Mouse (Mus musculus): ENCODE data around the gene Rpia. TPM values are rescaled to one million over a fixed set of nuclear protein-coding genes. Genes with fewer than 3 reads are reported as not detected.

The Rpia gene
- polyA plus RNA-seq, 1 experiment from 2014 or later = 1.4 TPM

GRCm38 (mm10) chr6:70747702-70748101 is 44.3 kb downstream of the Rpia start:
- H3K36me3 ChIP-seq = no peaks in the 10 kb centered on the region
- no peaks in the 10 kb centered on the region for H3K27me3 ChIP-seq
- no peaks in the 10 kb centered on the region for H3K4me1 ChIP-seq (replicated peaks)
- ATAC-seq (replicated peaks; ENCODE audit: insufficient number of reproducible peaks, insufficient read depth, low FRiP score, low read depth) = no peak
- no peaks in the 10 kb centered on the region for H3K9me3 ChIP-seq (replicated peaks)
- H3K4me2 ChIP-seq = no peak overlapping the region
- no peak overlapping the region for H3K27ac ChIP-seq
- 90% methylated on average over 5 of the region's 5 CpGs for WGBS
- H3K4me3 ChIP-seq = no peak overlapping the region
- H3K9ac ChIP-seq = no peak overlapping the region

GRCm38 (mm10) chr6:70743902-70744301 is 48.1 kb downstream of the Rpia start:
- Histone ChIP-seq H3K36me3 (no peaks in the 10 kb centered on the region), H3K9ac (no peak overlapping the region), H3K9me3 (replicated peaks) (no peaks in the 10 kb centered on the region), H3K4me1 (replicated peaks) (no peaks in the 10 kb centered on the region), H3K4me2 (no peak overlapping the region), H3K4me3 (no peak overlapping the region), H3K27me3 (no peaks in the 10 kb centered on the region), H3K27ac (no peak overlapping the region)
- no peak for ATAC-seq (replicated peaks; ENCODE audit: insufficient number of reproducible peaks, insufficient read depth, low FRiP score, low read depth)
- WGBS = 73% methylated on average over 5 of the region's 5 CpGs

- H3K4me2 ChIP-seq = no peak overlapping the region
- H3K27me3 ChIP-seq = no peaks in the 10 kb centered on the region
- H3K4me1 ChIP-seq (replicated peaks) = no peaks in the 10 kb centered on the region
- H3K36me3 ChIP-seq = no peaks in the 10 kb centered on the region
- WGBS = 83% methylated on average over 4 of the region's 4 CpGs
- no peak overlapping the region for H3K9ac ChIP-seq
- H3K27ac ChIP-seq = no peak overlapping the region
- H3K4me3 ChIP-seq = no peak overlapping the region
- no peak for ATAC-seq (replicated peaks; ENCODE audit: insufficient number of reproducible peaks, insufficient read depth, low FRiP score, low read depth)
- no peaks in the 10 kb centered on the region for H3K9me3 ChIP-seq (replicated peaks)
These were observed 49.2 kb downstream of the Rpia start for GRCm38 (mm10) chr6:70742833-70743232.

- Histone ChIP-seq H3K27ac (no peak overlapping the region), H3K9me3 (replicated peaks) (no peaks in the 10 kb centered on the region), H3K4me3 (no peak overlapping the region), H3K9ac (no peak overlapping the region), H3K27me3 (no peaks in the 10 kb centered on the region), H3K36me3 (no peaks in the 10 kb centered on the region), H3K4me1 (replicated peaks) (no peaks in the 10 kb centered on the region), H3K4me2 (no peak overlapping the region)
- no peak for ATAC-seq (replicated peaks; ENCODE audit: insufficient number of reproducible peaks, insufficient read depth, low FRiP score, low read depth)
These were observed 51.5 kb downstream of the Rpia start for GRCm38 (mm10) chr6:70740535-70740934.

- Histone ChIP-seq H3K4me1 (replicated peaks) (no peaks in the 10 kb centered on the region), H3K27ac (no peak overlapping the region), H3K9ac (no peak overlapping the region), H3K27me3 (no peaks in the 10 kb centered on the region), H3K36me3 (no peaks in the 10 kb centered on the region), H3K9me3 (replicated peaks) (no peaks in the 10 kb centered on the region), H3K4me3 (no peak overlapping the region), H3K4me2 (no peak overlapping the region)
- WGBS = 57% methylated on average over 1 of the region's 1 CpGs
- no peak for ATAC-seq (replicated peaks; ENCODE audit: insufficient number of reproducible peaks, insufficient read depth, low FRiP score, low read depth)
These were observed 52.6 kb downstream of the Rpia start for GRCm38 (mm10) chr6:70739456-70739855.

- no peak overlapping the region for H3K4me2 ChIP-seq
- no peaks in the 10 kb centered on the region for H3K4me1 ChIP-seq (replicated peaks)
- ATAC-seq (replicated peaks; ENCODE audit: insufficient number of reproducible peaks, insufficient read depth, low FRiP score, low read depth) = no peak
- H3K27ac ChIP-seq = no peak overlapping the region
- H3K4me3 ChIP-seq = no peak overlapping the region
- no peaks in the 10 kb centered on the region for H3K36me3 ChIP-seq
- H3K9ac ChIP-seq = no peak overlapping the region
- 82% methylated on average over 2 of the region's 2 CpGs for WGBS
- H3K9me3 ChIP-seq (replicated peaks) = no peaks in the 10 kb centered on the region
- no peaks in the 10 kb centered on the region for H3K27me3 ChIP-seq
These were observed 56.5 kb downstream of the Rpia start for GRCm38 (mm10) chr6:70735528-70735927.

- no peak for ATAC-seq (replicated peaks; ENCODE audit: insufficient number of reproducible peaks, insufficient read depth, low FRiP score, low read depth)
- Histone ChIP-seq H3K9ac (no peak overlapping the region), H3K4me3 (no peak overlapping the region), H3K9me3 (replicated peaks) (no peaks in the 10 kb centered on the region), H3K36me3 (no peaks in the 10 kb centered on the region), H3K27ac (no peak overlapping the region), H3K27me3 (no peaks in the 10 kb centered on the region), H3K4me1 (replicated peaks) (no peaks in the 10 kb centered on the region), H3K4me2 (no peak overlapping the region)
These were observed 61.2 kb downstream of the Rpia start for GRCm38 (mm10) chr6:70730828-70731227.

GRCm38 (mm10) chr6:70729125-70729524 is 62.9 kb downstream of the Rpia start:
- Histone ChIP-seq H3K4me1 (replicated peaks) (no peaks in the 10 kb centered on the region), H3K27ac (no peak overlapping the region), H3K4me2 (no peak overlapping the region), H3K4me3 (no peak overlapping the region), H3K27me3 (no peaks in the 10 kb centered on the region), H3K9ac (no peak overlapping the region), H3K9me3 (replicated peaks) (no peaks in the 10 kb centered on the region), H3K36me3 (no peaks in the 10 kb centered on the region)
- 90% methylated on average over 1 of the region's 1 CpGs for WGBS
- no peak for ATAC-seq (replicated peaks; ENCODE audit: insufficient number of reproducible peaks, insufficient read depth, low FRiP score, low read depth)

- no peaks in the 10 kb centered on the region for H3K27me3 ChIP-seq
- WGBS = 61% methylated on average over 4 of the region's 4 CpGs
- H3K4me1 ChIP-seq (replicated peaks) = no peaks in the 10 kb centered on the region
- no peak for ATAC-seq (replicated peaks; ENCODE audit: insufficient number of reproducible peaks, insufficient read depth, low FRiP score, low read depth)
- H3K27ac ChIP-seq = no peak overlapping the region
- H3K4me3 ChIP-seq = no peak overlapping the region
- H3K9me3 ChIP-seq (replicated peaks) = no peaks in the 10 kb centered on the region
- no peak overlapping the region for H3K9ac ChIP-seq
- H3K36me3 ChIP-seq = no peaks in the 10 kb centered on the region
- no peak overlapping the region for H3K4me2 ChIP-seq
These were observed 64.8 kb downstream of the Rpia start for GRCm38 (mm10) chr6:70727094-70727721.

- H3K4me1 ChIP-seq (replicated peaks) = no peaks in the 10 kb centered on the region
- H3K36me3 ChIP-seq = no peaks in the 10 kb centered on the region
- no peak overlapping the region for H3K4me2 ChIP-seq
- H3K4me3 ChIP-seq = no peak overlapping the region
- no peak for ATAC-seq (replicated peaks; ENCODE audit: insufficient number of reproducible peaks, insufficient read depth, low FRiP score, low read depth)
- no peaks in the 10 kb centered on the region for H3K9me3 ChIP-seq (replicated peaks)
- no peak overlapping the region for H3K27ac ChIP-seq
- H3K9ac ChIP-seq = no peak overlapping the region
- 48% methylated on average over 2 of the region's 2 CpGs for WGBS
- no peaks in the 10 kb centered on the region for H3K27me3 ChIP-seq
These were observed 66.4 kb downstream of the Rpia start for GRCm38 (mm10) chr6:70725639-70726038.

- H3K27ac ChIP-seq = no peak overlapping the region
- H3K27me3 ChIP-seq = no peaks in the 10 kb centered on the region
- no peak for ATAC-seq (replicated peaks; ENCODE audit: insufficient number of reproducible peaks, insufficient read depth, low FRiP score, low read depth)
- H3K4me1 ChIP-seq (replicated peaks) = no peaks in the 10 kb centered on the region
- no peaks in the 10 kb centered on the region for H3K9me3 ChIP-seq (replicated peaks)
- no peaks in the 10 kb centered on the region for H3K36me3 ChIP-seq
- H3K9ac ChIP-seq = no peak overlapping the region
- no peak overlapping the region for H3K4me3 ChIP-seq
- 88% methylated on average over 13 of the region's 13 CpGs for WGBS
- no peak overlapping the region for H3K4me2 ChIP-seq
These were observed 67.3 kb downstream of the Rpia start for GRCm38 (mm10) chr6:70724722-70725121.

GRCm38 (mm10) chr6:70722298-70722697 is 69.7 kb downstream of the Rpia start:
- Histone ChIP-seq H3K4me3 (no peak overlapping the region), H3K4me1 (replicated peaks) (no peaks in the 10 kb centered on the region), H3K27ac (no peak overlapping the region), H3K36me3 (no peaks in the 10 kb centered on the region), H3K9ac (no peak overlapping the region), H3K27me3 (no peaks in the 10 kb centered on the region), H3K9me3 (replicated peaks) (no peaks in the 10 kb centered on the region), H3K4me2 (no peak overlapping the region)
- no peak for ATAC-seq (replicated peaks; ENCODE audit: insufficient number of reproducible peaks, insufficient read depth, low FRiP score, low read depth)
- 83% methylated on average over 7 of the region's 7 CpGs for WGBS

Data from heart, embryonic 15.5 days (tissue).